Mouse (Mus musculus) testis, adult 2 months (tissue): ENCODE measurements at regions not wholly inside any gene's neighbourhood (a gene's known extent, or its start where the extent isn't known, plus 50 kb on each side); places are given as distances from the start of the nearest gene placed in this dataset.

Source experiments
- H3K27ac ChIP-seq: fragments of 200-500 bp; 2 replicates; pipeline ENCODE4 v1.5.1; 2012; ENCODE audit warnings: low read depth, low read length; ENCODE audit not compliant: control insufficient read depth, insufficient read depth
- H3K27me3 ChIP-seq: fragments of 200-500 bp; 2 replicates; pipeline ENCODE4 v1.6.1; 2012; ENCODE audit warnings: mild to moderate bottlenecking, low read length, moderate library complexity; ENCODE audit not compliant: control insufficient read depth, insufficient read depth
- H3K36me3 ChIP-seq: fragments of 200-500 bp; 2 replicates; pipeline ENCODE4 v1.6.1; 2012; ENCODE audit warnings: mild to moderate bottlenecking, low read length; ENCODE audit not compliant: control insufficient read depth, insufficient read depth
- H3K4me1 ChIP-seq: fragments of 200-500 bp; 2 replicates; pipeline ENCODE4 v1.6.1; 2012; ENCODE audit warnings: low read length; ENCODE audit not compliant: control insufficient read depth, insufficient read depth
- H3K4me3 ChIP-seq: fragments of 200-500 bp; 2 replicates; pipeline ENCODE4 v1.5.1; 2012; ENCODE audit warnings: low read depth, mild to moderate bottlenecking, low read length, moderate library complexity, mixed read lengths; ENCODE audit not compliant: control insufficient read depth
- CTCF ChIP-seq: fragments of 200-500 bp; IDR thresholded peaks from 2 replicates; pipeline ENCODE4 v1.5.1; 2012; ENCODE audit warnings: low read depth, mild to moderate bottlenecking, inconsistent platforms, low read length, moderate library complexity; ENCODE audit not compliant: control insufficient read depth, insufficient read depth, insufficient replicate concordance
- POLR2A ChIP-seq: fragments of 200-500 bp; IDR thresholded peaks from 2 replicates; pipeline ENCODE4 v1.6.1; 2012; ENCODE audit warnings: low read depth, mild to moderate bottlenecking, inconsistent platforms, low read length, moderate library complexity; ENCODE audit not compliant: control insufficient read depth

GRCm38 (mm10) chr19:15553953-15554352 is 393.2 kb downstream of the Psat1 start:
- no peaks in the 10 kb centered on the region for H3K27me3 ChIP-seq
- no peak for TF ChIP-seq POLR2A
- TF ChIP-seq CTCF: no peak
- H3K36me3 ChIP-seq: no peaks in the 10 kb centered on the region
- no peak overlapping the region for H3K4me3 ChIP-seq
- no peaks in the 10 kb centered on the region for H3K4me1 ChIP-seq
- no peak overlapping the region for H3K27ac ChIP-seq

GRCm38 (mm10) chr19:15517853-15518252 is 429.3 kb downstream of the Psat1 start:
- H3K4me3 ChIP-seq: no peak overlapping the region
- H3K4me1 ChIP-seq: peaks cover 2% of the 10 kb centered on the region; the same call in 1 of the 2 replicates
- TF ChIP-seq POLR2A (no peak), CTCF (no peak)
- no peaks in the 10 kb centered on the region for H3K36me3 ChIP-seq
- H3K27ac ChIP-seq: no peak overlapping the region
- no peaks in the 10 kb centered on the region for H3K27me3 ChIP-seq

GRCm38 (mm10) chr19:15516566-15517305 is 430.4 kb downstream of the Psat1 start:
- Histone ChIP-seq H3K4me3 (no peak overlapping the region), H3K27ac (no peak overlapping the region), H3K27me3 (no peaks in the 10 kb centered on the region), H3K36me3 (no peaks in the 10 kb centered on the region), H3K4me1 (peaks cover 2% of the 10 kb centered on the region; the same call in 1 of the 2 replicates)
- TF ChIP-seq POLR2A: no peak
- no peak for TF ChIP-seq CTCF

GRCm38 (mm10) chr19:15513197-15513596 is 433.9 kb downstream of the Psat1 start:
- H3K36me3 ChIP-seq: no peaks in the 10 kb centered on the region
- H3K27ac ChIP-seq: no peak overlapping the region
- peaks cover 2% of the 10 kb centered on the region; the same call in 1 of the 2 replicates for H3K4me1 ChIP-seq
- H3K27me3 ChIP-seq: no peaks in the 10 kb centered on the region
- TF ChIP-seq CTCF (no peak), POLR2A (no peak)
- no peak overlapping the region for H3K4me3 ChIP-seq

GRCm38 (mm10) chr19:15510395-15510794 is 436.7 kb downstream of the Psat1 start:
- Histone ChIP-seq H3K4me3 (no peak overlapping the region), H3K36me3 (no peaks in the 10 kb centered on the region), H3K27me3 (no peaks in the 10 kb centered on the region), H3K4me1 (no peaks in the 10 kb centered on the region), H3K27ac (no peak overlapping the region)
- TF ChIP-seq CTCF (no peak), POLR2A (no peak)

GRCm38 (mm10) chr19:15502985-15503354 is 444.2 kb downstream of the Psat1 start:
- no peaks in the 10 kb centered on the region for H3K27me3 ChIP-seq
- no peak overlapping the region for H3K27ac ChIP-seq
- no peak overlapping the region for H3K4me3 ChIP-seq
- H3K4me1 ChIP-seq: no peaks in the 10 kb centered on the region
- no peaks in the 10 kb centered on the region for H3K36me3 ChIP-seq
- TF ChIP-seq POLR2A (no peak), CTCF (no peak)

GRCm38 (mm10) chr19:15502315-15502984 is 444.7 kb downstream of the Psat1 start:
- Histone ChIP-seq H3K36me3 (no peaks in the 10 kb centered on the region), H3K4me3 (no peak overlapping the region), H3K27ac (no peak overlapping the region), H3K4me1 (no peaks in the 10 kb centered on the region), H3K27me3 (no peaks in the 10 kb centered on the region)
- TF ChIP-seq POLR2A: no peak
- no peak for TF ChIP-seq CTCF
